Mouse (Mus musculus) G1E (cell line): Measurements from ENCODE around the gene Tssk2. TPM values are rescaled to one million over a fixed set of nuclear protein-coding genes. Genes with fewer than 3 reads are reported as not detected.

Source experiments
- ATAC-seq: 2 replicates; pipeline ENCODE4 v1.8.0; 2016; ENCODE audit warnings: mild to moderate bottlenecking; ENCODE audit not compliant: insufficient number of reproducible peaks, poor library complexity, low FRiP score, severe bottlenecking; ENCODE audit errors: extremely low read depth
- DNase-seq: peaks from one replicate; pipeline ENCODE4 v3.0.0; 2012; ENCODE audit warnings: low spot score
- H3K27me3 ChIP-seq: 2 replicates; pipeline ENCODE4 v1.6.1; 2012; ENCODE audit warnings: mild to moderate bottlenecking, low read length, inconsistent platforms; ENCODE audit not compliant: insufficient read depth
- H3K36me3 ChIP-seq: replicated peaks from 2 replicates; pipeline ENCODE3; 2012; ENCODE audit warnings: mild to moderate bottlenecking, inconsistent platforms
- H3K4me1 ChIP-seq: 2 replicates; pipeline ENCODE4 v1.6.1; 2012; ENCODE audit warnings: low read depth, low read length, inconsistent platforms, mixed read lengths; ENCODE audit not compliant: insufficient read depth
- H3K4me3 ChIP-seq: 2 replicates; pipeline ENCODE4 v1.5.1; 2012; ENCODE audit warnings: low read depth, mild to moderate bottlenecking, inconsistent platforms, low read length, moderate library complexity, mixed read lengths
- H3K9me3 ChIP-seq: replicated peaks from 2 replicates; pipeline ENCODE4 v1.6.1; 2012; ENCODE audit warnings: inconsistent platforms
- CTCF ChIP-seq: IDR thresholded peaks from 2 replicates; pipeline ENCODE4 v1.5.1; 2012; ENCODE audit warnings: low read depth, low read length, inconsistent platforms, mixed read lengths
- GATA1 ChIP-seq: IDR thresholded peaks from 2 replicates; pipeline ENCODE4 v1.6.1; 2012; ENCODE audit warnings: borderline replicate concordance, low read length, inconsistent platforms, mixed read lengths
- GATA2 ChIP-seq: IDR thresholded peaks from 2 replicates; pipeline ENCODE4 v1.6.1; 2012; ENCODE audit warnings: low read depth, low read length, inconsistent platforms, borderline replicate concordance
- POLR2AphosphoS5 ChIP-seq: IDR thresholded peaks from 2 replicates; pipeline ENCODE4 v1.6.1; 2012; ENCODE audit warnings: low read depth, low read length, inconsistent platforms; ENCODE audit not compliant: insufficient replicate concordance
- TAL1 ChIP-seq: conservative IDR thresholded peaks from 2 replicates; pipeline ENCODE4 v1.6.1; 2012; ENCODE audit warnings: low read depth, low read length, inconsistent platforms, mixed read lengths
- polyA plus RNA-seq: library from polyadenylated mRNA; stranded (reverse); fragments of >175 nt; gene quantifications from 2 replicates; pipeline ENCODE4 v1.2.3, GENCODE M21; 2012
- total RNA-seq, 2 experiments: library from RNA; stranded (forward) in 1 of 2; stranded (reverse) in 1 of 2; fragments of 200-1000 nt in 1 of 2; fragments of >200 nt in 1 of 2; fragmentation: Nextera tagmentation in 1 of 2; gene quantifications; 2 replicates each; pipeline ENCODE4 v1.2.3; 2014 to 2017

The Tssk2 gene
- total and polyA plus RNA-seq, 3 experiments: not detected

GRCm38 (mm10) chr16:17876096-17876495 is 22.3 kb upstream of the Tssk2 start:
- H3K9me3 ChIP-seq: peaks cover 6% of the 10 kb centered on the region
- TF ChIP-seq GATA2 (no peak), POLR2AphosphoS5 (no peak), TAL1 (no peak), GATA1 (no peak), CTCF (no peak)
- peaks cover 72% of the 10 kb centered on the region for H3K36me3 ChIP-seq
- DNase-seq (no peak), ATAC-seq (no peak)
- H3K4me1 ChIP-seq: peaks cover 43% of the 10 kb centered on the region
- H3K27me3 ChIP-seq: no peaks in the 10 kb centered on the region
- H3K4me3 ChIP-seq: no peak overlapping the region

GRCm38 (mm10) chr16:17879571-17879970 is 18.9 kb upstream of the Tssk2 start:
- ATAC-seq: no peak
- Histone ChIP-seq H3K27me3 (no peaks in the 10 kb centered on the region), H3K4me3 (no peak overlapping the region), H3K36me3 (peaks cover 79% of the 10 kb centered on the region), H3K4me1 (peaks cover 20% of the 10 kb centered on the region), H3K9me3 (peaks cover 6% of the 10 kb centered on the region)
- TF ChIP-seq CTCF (no peak), GATA2 (no peak), POLR2AphosphoS5 (no peak), GATA1 (no peak), TAL1 (no peak)
- no peak for DNase-seq

GRCm38 (mm10) chr16:17882196-17882595 is 16.2 kb upstream of the Tssk2 start:
- Histone ChIP-seq H3K36me3 (peaks cover 90% of the 10 kb centered on the region), H3K27me3 (no peaks in the 10 kb centered on the region), H3K4me1 (peaks cover 23% of the 10 kb centered on the region), H3K9me3 (peaks cover 6% of the 10 kb centered on the region), H3K4me3 (no peak overlapping the region)
- no peak for TF ChIP-seq GATA1
- ATAC-seq (no peak), DNase-seq (no peak)

- Histone ChIP-seq H3K36me3 (peaks cover 72% of the 10 kb centered on the region), H3K4me3 (no peak overlapping the region), H3K4me1 (peaks cover 23% of the 10 kb centered on the region), H3K9me3 (no peaks in the 10 kb centered on the region; the same call in 1 of the 2 replicates), H3K27me3 (no peaks in the 10 kb centered on the region)
- ATAC-seq (no peak), DNase-seq (no peak)
- TF ChIP-seq GATA1: no peak
These were observed 14.3 kb upstream of the Tssk2 start for GRCm38 (mm10) chr16:17884116-17884515.

GRCm38 (mm10) chr16:17889689-17890341 is 8.6 kb upstream of the Tssk2 start:
- ATAC-seq: no peak
- Histone ChIP-seq H3K4me1 (peaks cover 35% of the 10 kb centered on the region), H3K9me3 (no peaks in the 10 kb centered on the region), H3K4me3 (peak overlapping the region; percentile 99; the same call in 1 of the 2 replicates), H3K36me3 (peaks cover 29% of the 10 kb centered on the region), H3K27me3 (peaks cover 5% of the 10 kb centered on the region)
- no peak for TF ChIP-seq CTCF
- TF ChIP-seq TAL1: no peak
- no peak for TF ChIP-seq POLR2AphosphoS5
- no peak for TF ChIP-seq GATA2
- no peak for TF ChIP-seq GATA1
- no peak for DNase-seq

- Histone ChIP-seq H3K4me1 (peaks cover 35% of the 10 kb centered on the region), H3K27me3 (peaks cover 10% of the 10 kb centered on the region), H3K9me3 (no peaks in the 10 kb centered on the region), H3K36me3 (peaks cover 24% of the 10 kb centered on the region), H3K4me3 (peak overlapping the region; percentile 99)
- no peak for DNase-seq
- ATAC-seq: no peak
- no peak for TF ChIP-seq POLR2AphosphoS5
- TF ChIP-seq TAL1: no peak
- TF ChIP-seq CTCF: no peak
- TF ChIP-seq GATA2: no peak
- no peak for TF ChIP-seq GATA1
These were observed 8.1 kb upstream of the Tssk2 start for GRCm38 (mm10) chr16:17890342-17890727.
